Comparison of ENCODE assay signal across 26 mouse cellular contexts in genomic region chr13:28645881-28646280, GRCm38 (mm10).
"Had no signal": no experiment of that assay in that cellular context is flagged by ENCODE, and none has a peak within 500 bp of the region (broad histone marks: within the 10 kb centered on the region; RNA-seq: fewer than 3 reads in every experiment).

No protein-coding gene starts in this region.

- H3K4me1 ChIP-seq: heart, embryonic 15.5 days; liver, embryonic 13.5 days had no signal

- H3K27ac ChIP-seq: gastrocnemius, adult 2 months; heart, adult 2 months; heart, embryonic 15.5 days; hindbrain, embryonic 10.5 days; hindbrain, embryonic 12.5 days; hindbrain, embryonic 14.5 days; layer of hippocampus, adult 2 months; left cerebral cortex, adult 2 months; limb, embryonic 12.5 days; liver, embryonic 13.5 days had no signal

- H3K4me3 ChIP-seq: gastrocnemius, adult 2 months; heart, adult 2 months; heart, embryonic 15.5 days; hindbrain, embryonic 10.5 days; hindbrain, embryonic 12.5 days; layer of hippocampus, adult 2 months; left cerebral cortex, adult 2 months; limb, embryonic 10.5 days; limb, embryonic 12.5 days; liver, embryonic 13.5 days had no signal

- H3K9ac ChIP-seq: heart, embryonic 15.5 days; hindbrain, embryonic 12.5 days; hindbrain, embryonic 14.5 days; limb, embryonic 12.5 days; liver, embryonic 13.5 days had no signal

- H3K9me3 ChIP-seq: heart, embryonic 15.5 days; hindbrain, embryonic 10.5 days; hindbrain, embryonic 12.5 days; limb, embryonic 10.5 days; limb, embryonic 12.5 days; liver, embryonic 13.5 days had no signal

- DNase-seq: gastrocnemius, adult 2 months; gastrocnemius, postnatal 10 days; gastrocnemius, postnatal 25 days; heart, adult 2 months; heart, postnatal 14 days; heart, postnatal 36 days; kidney, adult 18-20 months; kidney, adult 8-10 months; kidney, postnatal 10 days; kidney, postnatal 25 days; kidney, postnatal 4 days; liver; liver, embryonic 13.5 days had no signal

- H3K36me3 ChIP-seq: heart, embryonic 15.5 days; hindbrain, embryonic 12.5 days; limb, embryonic 10.5 days; liver, embryonic 13.5 days had no signal

- H3K4me2 ChIP-seq: heart, embryonic 11.5 days; heart, embryonic 15.5 days; hindbrain, embryonic 12.5 days; hindbrain, embryonic 14.5 days; limb, embryonic 12.5 days; liver, embryonic 11.5 days; liver, embryonic 13.5 days had no signal

- H3K27me3 ChIP-seq: heart, embryonic 15.5 days; hindbrain, embryonic 12.5 days; limb, embryonic 12.5 days; liver, embryonic 13.5 days had no signal

- ATAC-seq: hindbrain, embryonic 16.5 days; inflammation-experienced regulatory T-cells, adult 6 months; intestine, postnatal 0 days had no signal
